Mouse (Mus musculus) kidney, adult 8-10 months (tissue): ENCODE measurements around the gene Rxrg.

ENCODE experiments used
- DNase-seq, 2 experiments: peaks; one replicate each; pipeline ENCODE4 v3.0.0; 2022

The Rxrg gene

GRCm38 (mm10) chr1:167598255-167599081, at the start of gene Rxrg:
Gene Rxrg, plus strand, starts transcription at chr1:167598384.
- DNase-seq = peak; percentile 10 to 19

DNA sequence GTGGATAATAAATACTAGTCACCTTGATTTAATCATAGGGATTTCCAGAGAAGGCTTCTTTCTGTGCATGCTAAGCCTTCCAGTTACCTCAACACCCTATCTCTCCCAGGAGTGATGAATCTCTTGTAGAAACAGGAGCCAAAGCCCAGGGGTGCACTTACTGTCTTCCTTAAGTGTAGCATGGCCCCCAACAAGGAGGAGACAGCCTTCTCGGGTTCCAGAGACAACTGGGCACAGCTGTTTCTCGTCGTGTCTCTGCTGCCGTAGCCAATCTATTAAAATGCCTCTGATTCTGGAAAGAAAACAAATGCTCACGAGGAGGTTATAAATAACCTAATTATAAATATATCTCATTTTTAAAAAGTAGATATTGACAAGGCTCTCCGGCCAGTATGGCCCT, 48.9 kb upstream of the Rxrg start:
- DNase-seq = no peak

DNA sequence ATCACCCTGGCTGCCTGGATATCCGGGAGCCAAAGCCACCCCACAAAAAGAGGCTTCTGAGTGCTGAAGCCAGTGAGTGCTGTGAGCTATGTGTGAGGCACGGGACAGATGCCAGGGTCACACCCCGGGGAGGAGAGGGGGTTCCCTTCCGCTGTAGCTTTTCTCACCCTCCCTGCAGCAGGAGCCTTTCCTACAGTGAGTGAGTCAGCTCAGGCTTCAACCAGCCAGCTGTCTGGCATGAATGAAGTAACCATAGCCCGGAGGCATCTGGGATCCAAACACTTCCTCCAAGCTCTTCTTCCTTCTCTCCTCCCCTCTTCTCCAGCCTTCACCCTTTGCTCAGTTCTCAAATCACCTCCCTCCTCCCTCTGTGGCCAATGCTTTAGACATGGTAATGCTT, 46.6 kb upstream of the Rxrg start:
- DNase-seq = no peak

DNA sequence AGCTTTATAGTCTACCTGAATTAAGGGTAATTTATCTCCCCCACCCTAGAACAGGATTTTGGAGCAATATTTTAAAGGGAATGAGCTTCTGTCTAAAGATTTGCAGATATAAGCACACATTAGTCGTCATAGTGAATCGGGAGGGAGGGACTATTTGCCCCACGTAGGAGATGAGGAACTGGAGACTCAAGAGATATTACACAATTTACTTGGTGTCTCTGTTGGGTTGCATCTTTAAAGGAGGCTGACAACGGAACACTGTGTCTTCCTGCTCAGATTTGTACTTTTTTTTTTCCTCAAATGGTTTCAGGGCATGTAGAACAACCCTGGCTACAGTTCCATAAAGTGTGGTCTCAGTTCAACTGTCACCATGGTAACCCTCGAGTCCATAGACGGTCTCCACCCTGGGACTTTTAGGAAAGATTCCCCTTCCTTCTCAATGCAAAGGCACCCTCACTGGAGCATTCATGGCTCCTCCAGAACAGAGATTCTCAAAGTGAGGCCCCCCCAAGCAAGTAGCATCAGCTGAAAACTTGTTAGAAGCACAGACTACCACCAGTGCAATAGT, 44.1 kb upstream of the Rxrg start:
- no peak for DNase-seq

GRCm38 (mm10) chr1:167566571-167566970, 31.6 kb upstream of the Rxrg start:
- DNase-seq = no peak

DNA sequence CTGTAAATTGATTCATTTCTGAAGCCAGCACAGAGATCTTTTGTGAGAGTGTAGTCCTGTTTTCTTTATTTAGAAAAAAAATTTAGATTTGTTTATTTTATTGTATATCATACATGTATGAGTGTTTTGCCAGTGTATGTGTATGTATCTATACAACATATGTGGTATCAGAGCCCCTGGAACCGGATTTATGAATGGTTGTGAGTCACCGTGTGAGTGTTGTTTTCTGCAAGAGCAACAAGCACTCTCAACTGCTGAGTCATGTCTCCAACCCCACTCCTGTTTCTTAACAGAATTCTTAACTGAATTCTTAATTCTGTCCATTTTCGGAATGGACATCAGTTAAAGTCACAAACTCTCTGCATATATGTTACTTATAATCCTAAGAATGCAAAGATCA, 19.1 kb upstream of the Rxrg start:
- DNase-seq = no peak

DNA sequence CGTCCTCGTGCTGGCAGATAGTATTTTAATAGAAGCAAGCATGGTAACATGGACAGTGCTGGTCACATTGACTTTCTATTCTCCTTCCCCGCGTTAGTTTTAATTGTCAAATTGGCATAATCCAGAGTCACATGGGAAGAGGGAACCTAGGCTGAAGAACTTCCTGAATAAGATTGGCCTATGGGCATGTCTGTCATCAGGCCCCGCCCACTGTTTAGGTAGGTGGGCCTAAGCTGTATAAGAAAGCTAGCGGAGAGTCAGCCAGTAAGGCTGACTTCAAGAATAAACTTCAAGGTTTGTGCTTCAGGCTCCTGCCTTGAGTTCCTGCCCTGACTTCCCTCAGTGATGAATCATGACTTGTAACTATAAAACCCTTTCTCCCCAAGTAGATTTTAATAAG, 15.0 kb upstream of the Rxrg start:
- DNase-seq = no peak

DNA sequence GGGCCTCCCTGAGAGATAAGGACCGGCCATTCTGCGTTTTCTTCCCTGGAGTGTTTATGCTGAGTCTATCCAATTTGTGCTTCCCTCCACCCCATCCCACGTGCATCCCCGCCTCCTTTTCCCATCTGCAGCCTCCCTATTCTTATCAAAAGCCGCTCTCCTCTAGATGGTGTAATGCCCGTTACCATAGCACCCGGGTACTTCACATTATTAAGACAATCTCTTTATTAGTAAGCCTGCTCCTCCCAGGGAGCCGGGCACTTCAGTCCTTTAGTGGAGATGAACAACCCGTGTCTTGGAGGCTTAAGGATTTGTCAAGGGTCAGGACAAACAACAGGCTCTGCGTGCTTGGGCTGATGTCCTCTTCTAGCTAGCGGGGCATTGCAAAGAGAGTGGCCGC, 14.3 kb upstream of the Rxrg start:
- DNase-seq = no peak

GRCm38 (mm10) chr1:167588747-167589558, 9.2 kb upstream of the Rxrg start:
- no peak for DNase-seq

GRCm38 (mm10) chr1:167592175-167592574, 6.0 kb upstream of the Rxrg start:
- no peak for DNase-seq

DNA sequence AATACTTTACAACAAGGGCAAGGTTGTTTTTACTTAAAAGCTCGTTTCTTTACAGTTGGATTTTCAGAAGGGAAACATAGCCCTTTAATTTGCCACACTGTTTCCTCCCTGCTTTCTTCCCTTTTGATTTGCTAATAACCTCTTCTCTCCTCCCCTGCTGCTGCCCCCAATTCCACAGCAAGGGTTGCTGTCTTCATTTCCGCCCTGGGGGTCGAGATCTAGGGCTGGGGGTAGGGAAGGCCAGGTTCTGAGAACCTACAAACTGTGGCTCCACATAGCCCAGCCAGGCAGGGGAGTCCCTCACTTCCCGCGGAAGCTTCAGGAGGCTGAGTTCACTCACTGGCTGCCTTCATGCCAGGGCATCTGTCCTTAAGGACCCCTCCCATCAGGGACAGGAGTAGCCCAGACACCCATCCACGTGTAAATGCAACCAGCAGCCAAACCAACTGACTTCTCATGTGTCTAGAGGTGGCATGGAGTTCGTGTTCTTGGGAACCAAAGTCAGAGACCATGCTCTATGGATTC, 1.1 kb downstream of the Rxrg start:
- no peak for DNase-seq

GRCm38 (mm10) chr1:167608201-167608741, 10.1 kb downstream of the Rxrg start:
- DNase-seq = no peak

- no peak for DNase-seq
These were observed 18.9 kb downstream of the Rxrg start for GRCm38 (mm10) chr1:167617131-167617530.

DNA sequence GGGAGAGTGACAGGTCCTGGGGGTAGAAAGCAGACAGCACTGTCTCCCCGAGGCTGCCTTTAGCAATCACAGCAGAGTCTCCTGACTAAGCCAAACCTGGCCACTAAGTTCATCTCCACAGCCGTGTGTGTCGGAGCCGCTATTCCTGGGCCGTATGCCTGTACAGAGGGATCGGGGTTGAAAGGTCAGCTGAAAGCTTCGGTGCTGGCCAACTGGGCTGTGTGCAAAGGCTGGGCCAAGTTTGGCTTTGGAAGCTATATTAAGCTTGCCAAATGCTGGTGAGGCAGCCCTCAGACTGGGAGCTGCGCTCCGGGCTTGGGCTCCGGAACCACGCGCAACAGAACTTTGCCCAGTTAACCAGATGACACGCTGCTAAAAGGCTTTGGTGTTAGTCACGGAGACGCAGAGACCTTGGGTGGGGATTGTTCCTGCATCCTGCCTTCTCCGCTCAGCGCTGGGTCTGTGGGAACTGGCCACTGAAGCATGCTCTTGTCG, 19.9 kb downstream of the Rxrg start:
- DNase-seq = peak; percentile 70 to 81

- no peak for DNase-seq
These were observed 22.1 kb downstream of the Rxrg start for GRCm38 (mm10) chr1:167620206-167620795.

DNA sequence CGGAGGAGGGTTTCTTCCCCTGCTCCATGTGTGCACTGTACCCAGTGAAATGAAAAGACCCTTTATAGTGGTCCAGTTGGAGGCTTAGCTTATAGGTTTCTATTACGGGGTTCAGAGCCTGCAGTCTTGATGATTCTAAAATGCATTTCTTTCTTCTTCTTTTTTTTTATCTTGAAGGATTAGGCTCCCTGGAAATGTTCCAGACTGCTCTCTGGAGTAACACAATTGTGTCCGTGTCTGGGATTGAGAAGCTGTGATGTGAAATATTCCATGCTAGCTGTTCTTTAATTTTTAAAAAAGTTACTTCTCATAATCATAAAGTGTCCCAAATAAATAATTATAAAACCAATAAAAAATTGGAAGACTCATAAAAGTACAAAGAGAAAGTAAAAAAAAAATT, 26.9 kb downstream of the Rxrg start:
- DNase-seq = no peak

DNA sequence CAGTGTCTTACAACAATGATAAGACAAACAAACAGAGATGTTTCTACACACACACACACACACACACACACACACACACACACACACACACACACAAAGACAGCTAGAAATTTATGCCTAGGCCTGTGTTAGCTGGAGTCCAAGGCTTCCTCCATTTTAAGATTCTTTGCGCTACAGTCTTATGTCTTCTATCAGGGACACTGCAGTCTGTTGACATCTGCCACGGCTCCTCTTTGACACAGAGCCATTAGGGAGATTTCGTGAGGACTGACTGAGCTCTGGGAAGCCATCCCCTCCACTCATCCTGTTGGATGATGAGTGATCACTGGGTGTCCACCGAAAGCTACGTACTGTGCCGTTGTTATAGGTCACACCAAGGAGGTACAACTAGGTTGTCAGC, 33.6 kb downstream of the Rxrg start:
- no peak for DNase-seq

- DNase-seq = no peak
These were observed 37.5 kb downstream of the Rxrg start for GRCm38 (mm10) chr1:167635702-167636101.

GRCm38 (mm10) chr1:167636948-167637347, 38.8 kb downstream of the Rxrg start:
- DNase-seq = peak; percentile 65 to 74

DNA sequence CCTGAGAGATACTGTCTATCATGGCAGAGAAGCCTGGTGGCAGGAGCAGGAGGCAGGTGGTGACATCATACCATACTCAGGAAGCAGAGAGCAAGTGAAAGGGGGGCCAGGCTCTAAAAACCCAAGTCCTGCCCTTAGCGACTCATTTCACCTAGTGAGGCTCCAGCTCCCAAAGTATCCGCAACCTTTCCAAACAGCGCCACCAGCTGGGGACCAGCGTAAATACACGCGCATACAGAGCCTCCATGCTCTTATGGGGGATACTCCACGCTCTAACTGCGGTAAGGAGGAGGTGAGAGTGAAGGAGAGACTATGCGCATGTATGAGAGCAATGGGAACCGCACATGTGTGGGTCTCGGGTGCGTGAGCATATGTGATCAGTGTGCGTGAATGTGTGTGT, 39.9 kb downstream of the Rxrg start:
- DNase-seq = no peak

DNA sequence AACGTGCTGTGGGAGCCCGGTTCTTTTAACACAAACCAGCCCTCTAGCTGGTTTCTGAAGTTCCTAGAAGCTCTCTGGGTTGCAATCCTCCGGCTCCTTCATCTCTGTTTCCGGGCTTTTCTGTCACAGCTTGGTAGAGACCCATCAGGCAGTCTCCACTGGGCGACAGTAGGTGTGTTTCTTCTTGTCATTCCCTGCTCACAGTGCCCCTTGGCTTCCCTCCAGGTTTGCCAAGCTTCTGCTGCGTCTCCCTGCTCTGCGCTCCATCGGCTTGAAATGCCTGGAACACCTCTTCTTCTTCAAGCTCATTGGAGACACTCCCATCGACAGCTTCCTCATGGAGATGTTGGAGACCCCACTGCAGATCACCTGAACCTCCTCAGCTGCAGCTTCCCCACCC, 40.7 kb downstream of the Rxrg start:
- DNase-seq = no peak

DNA sequence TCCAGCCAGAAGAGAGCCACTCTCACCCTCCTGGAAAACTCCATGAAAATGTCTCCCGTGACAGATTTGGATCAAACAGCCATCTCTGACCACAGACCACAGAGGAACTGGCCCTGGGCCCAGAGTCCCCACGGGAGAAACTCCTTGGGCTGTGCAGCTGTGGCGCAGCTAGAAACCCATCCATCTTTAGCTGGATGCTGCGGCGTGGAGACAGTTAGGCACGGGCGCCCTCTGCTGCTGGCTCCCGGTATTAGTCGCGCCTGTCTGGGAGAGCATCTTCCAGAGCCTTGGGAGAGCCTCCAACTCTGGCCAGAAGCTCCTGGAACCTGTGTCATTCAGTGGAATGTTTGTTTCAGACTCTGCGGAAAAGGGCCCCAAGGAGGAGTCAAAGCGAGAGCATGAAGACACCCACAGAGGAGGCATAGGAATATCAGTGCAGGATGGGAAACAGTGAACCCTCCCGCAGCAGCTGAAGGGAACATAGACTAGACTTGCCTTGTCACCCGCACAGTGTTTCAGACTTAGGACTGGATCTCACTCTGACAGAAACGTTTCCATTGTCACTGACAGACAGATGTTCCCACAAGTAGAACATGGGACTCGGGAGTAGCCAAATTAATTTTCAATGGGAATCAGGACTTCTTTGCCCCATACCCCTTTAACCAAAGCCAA, 46.8 kb downstream of the Rxrg start:
- peak; percentile 57 to 85 for DNase-seq
